Mouse (Mus musculus) ES-Bruce4 (cell line): ENCODE results near the gene Hecw2.

ENCODE experiments used
- CTCF ChIP-seq: IDR thresholded peaks from one replicate; pipeline ENCODE4 v1.8.1; 2011; ENCODE audit warnings: low read depth, low read length
- EP300 ChIP-seq: IDR thresholded peaks from 2 replicates; pipeline ENCODE4 v1.6.1; 2011; ENCODE audit warnings: low read depth, low read length; ENCODE audit not compliant: insufficient read depth
- POLR2A ChIP-seq: IDR thresholded peaks from one replicate; pipeline ENCODE4 v1.8.1; 2011; ENCODE audit warnings: low read length; ENCODE audit not compliant: insufficient read depth

DNA sequence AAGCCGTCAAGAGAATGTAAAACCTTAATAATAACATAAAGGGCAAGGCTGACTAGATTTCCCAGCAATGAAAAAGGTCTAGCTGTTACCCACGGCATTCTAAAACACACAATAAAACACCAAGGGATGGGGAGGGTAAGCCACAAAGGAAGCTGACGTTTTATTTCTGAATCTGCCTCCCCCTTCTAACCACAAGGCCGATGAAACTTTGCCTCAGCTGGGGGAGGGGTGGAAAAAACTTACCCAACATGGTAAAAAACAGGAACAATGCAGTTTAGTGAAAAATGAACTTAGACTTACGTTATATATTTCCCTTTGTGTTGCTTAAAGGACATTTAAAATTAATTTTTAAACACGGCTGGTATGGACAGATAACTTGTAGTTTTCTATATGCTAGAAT is 421.0 kb downstream of the Hecw2 start:
- TF ChIP-seq CTCF: no peak
- no peak for TF ChIP-seq POLR2A
- no peak for TF ChIP-seq EP300
